Mouse (Mus musculus) lung, adult 2 months (tissue): Measurements from ENCODE around the gene Ccdc157. TPM values are rescaled to one million over a fixed set of nuclear protein-coding genes. Genes with fewer than 3 reads are reported as not detected.

ENCODE experiments used
- DNase-seq: peaks from one replicate; pipeline ENCODE4 v3.0.0; 2022
- H3K4me1 ChIP-seq: fragments of 200-500 bp; 2 replicates; pipeline ENCODE4 v1.6.1; 2011; ENCODE audit warnings: low read length; ENCODE audit not compliant: control insufficient read depth, insufficient read depth
- H3K4me3 ChIP-seq: fragments of 200-500 bp; replicated peaks from 2 replicates; pipeline ENCODE3; 2011; ENCODE audit warnings: low read depth, mild to moderate bottlenecking, control low read depth, low read length; ENCODE audit errors: extremely low read depth
- CTCF ChIP-seq: fragments of 200-500 bp; IDR thresholded peaks from 2 replicates; pipeline ENCODE4 v1.5.1; 2011; ENCODE audit warnings: mild to moderate bottlenecking, low read length, control low read depth; ENCODE audit not compliant: insufficient read depth
- POLR2A ChIP-seq: fragments of 200-500 bp; IDR thresholded peaks from 2 replicates; pipeline ENCODE4 v1.6.1; 2011; ENCODE audit warnings: low read depth, mild to moderate bottlenecking, control low read depth, low read length, borderline replicate concordance; ENCODE audit errors: extremely low read depth
- WGBS: fragments of 180-500 bp; shearing (Covaris S2); methylation state at CpG from one replicate; pipeline ENCODE4 v1.1.7; 2018; 5-methylcytosine and 5-hydroxymethylcytosine counted together
- polyA plus RNA-seq: library from polyadenylated mRNA; depleted of rRNA; stranded (reverse); fragments of >200 nt; gene quantifications from 2 replicates; pipeline ENCODE4 v1.2.3, GENCODE M21; 2012

The Ccdc157 gene
- polyA plus RNA-seq, 1 experiment = 19.8 TPM

DNA sequence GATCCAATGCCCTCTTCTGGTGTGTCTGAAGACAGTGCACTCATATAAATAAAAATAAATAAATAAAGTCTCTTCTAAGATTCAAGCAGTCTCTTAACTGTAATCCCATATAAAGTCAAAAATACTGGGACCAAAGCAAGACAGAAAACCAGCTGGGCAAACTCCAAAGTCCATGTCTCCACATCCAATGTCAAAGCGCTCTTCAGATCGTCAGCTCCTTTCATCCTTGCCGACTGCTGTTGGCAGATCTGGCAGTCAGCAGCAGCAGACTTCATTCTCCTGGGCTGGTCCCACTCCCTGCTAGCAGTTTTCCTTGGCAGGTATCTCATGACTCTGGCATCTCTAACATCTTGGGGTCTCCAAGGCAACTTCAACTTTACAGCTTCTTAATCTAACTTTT is 1.4 kb downstream of the Ccdc157 start:
- no peak overlapping the region for H3K4me3 ChIP-seq
- no peak for DNase-seq
- H3K4me1 ChIP-seq = peaks cover 5% of the 10 kb centered on the region; the same call in 1 of the 2 replicates
- 79% methylated on average over 3 of the region's 3 CpGs for WGBS
- no peak for TF ChIP-seq CTCF
- no peak for TF ChIP-seq POLR2A

DNA sequence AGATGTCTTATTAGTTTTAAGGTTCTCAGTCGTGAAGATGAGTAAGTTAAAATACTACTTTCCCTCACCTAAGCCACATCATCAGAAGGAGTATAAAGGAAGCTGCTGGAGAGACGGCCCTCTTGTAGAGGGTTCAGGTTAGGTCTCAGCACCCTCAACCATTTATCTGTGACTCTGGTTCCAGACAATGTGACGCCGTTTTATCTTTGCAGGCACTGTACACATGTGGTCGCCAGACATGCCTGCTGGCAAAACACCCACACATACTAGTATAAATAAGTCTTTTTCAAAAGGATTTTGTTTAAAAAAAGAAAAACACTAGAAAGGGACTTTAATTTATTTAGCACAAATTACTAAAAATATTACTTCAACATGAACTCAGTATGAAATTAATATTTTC is 4.5 kb downstream of the Ccdc157 start:
- H3K4me3 ChIP-seq = no peak overlapping the region
- WGBS = 75% methylated on average over 5 of the region's 5 CpGs
- DNase-seq = no peak

DNA sequence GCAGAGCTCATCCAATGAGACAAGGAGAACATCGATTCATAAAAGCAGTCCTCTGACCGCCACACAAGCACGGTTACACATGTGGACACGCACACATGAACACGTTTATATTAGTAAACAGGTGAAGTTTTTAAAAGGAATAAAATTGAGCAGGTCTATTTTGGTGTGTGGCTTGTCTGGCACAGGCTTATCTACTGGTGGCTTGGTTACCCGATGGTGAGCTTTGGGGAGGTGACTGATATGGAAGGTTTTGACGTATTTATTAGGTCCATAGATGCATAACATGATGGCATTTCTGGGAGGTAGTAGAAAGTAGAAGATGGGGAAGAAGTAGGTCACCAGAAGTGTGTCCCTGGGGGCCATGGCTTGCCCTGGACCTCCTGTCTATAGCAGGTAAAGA is 6.4 kb downstream of the Ccdc157 start:
- 92% methylated on average over 7 of the region's 7 CpGs for WGBS

More for the DNA sequence above, 4.5 kb downstream of the Ccdc157 start:
- TF ChIP-seq CTCF (no peak), POLR2A (no peak)
- H3K4me1 ChIP-seq = 0 out of 2 replicates have a peak, but pooled peaks cover 2% of the 10 kb centered on the region

DNA sequence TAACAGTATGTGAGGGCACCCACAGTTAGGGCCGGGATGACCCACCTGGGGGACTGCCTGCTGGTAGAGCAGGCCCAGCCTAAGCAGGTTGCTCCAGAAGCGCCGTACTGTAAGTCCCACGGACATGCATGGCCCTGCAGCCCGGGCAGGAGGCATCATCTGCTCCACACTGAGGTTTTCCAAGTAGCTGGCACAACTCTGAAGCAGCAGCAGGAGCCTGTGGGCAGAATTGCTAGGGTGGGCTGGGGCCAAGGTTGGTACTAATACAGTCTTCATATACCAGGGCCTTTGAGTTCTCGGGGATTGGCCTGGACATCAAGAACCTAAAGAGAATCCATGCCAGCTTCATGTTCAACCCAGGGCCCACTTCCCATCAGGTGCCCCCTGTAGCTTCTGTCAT is 10.2 kb downstream of the Ccdc157 start:
- TF ChIP-seq CTCF = no peak
- no peak for TF ChIP-seq POLR2A
- DNase-seq = no peak
- H3K4me3 ChIP-seq = no peak overlapping the region
- 93% methylated on average over 6 of the region's 6 CpGs for WGBS
- peaks cover 8% of the 10 kb centered on the region for H3K4me1 ChIP-seq

More for the DNA sequence above, 6.4 kb downstream of the Ccdc157 start:
- H3K4me3 ChIP-seq = no peak overlapping the region
- no peak for DNase-seq
- no peaks in the 10 kb centered on the region; the same call in 1 of the 2 replicates for H3K4me1 ChIP-seq
- TF ChIP-seq POLR2A (no peak), CTCF (no peak)

DNA sequence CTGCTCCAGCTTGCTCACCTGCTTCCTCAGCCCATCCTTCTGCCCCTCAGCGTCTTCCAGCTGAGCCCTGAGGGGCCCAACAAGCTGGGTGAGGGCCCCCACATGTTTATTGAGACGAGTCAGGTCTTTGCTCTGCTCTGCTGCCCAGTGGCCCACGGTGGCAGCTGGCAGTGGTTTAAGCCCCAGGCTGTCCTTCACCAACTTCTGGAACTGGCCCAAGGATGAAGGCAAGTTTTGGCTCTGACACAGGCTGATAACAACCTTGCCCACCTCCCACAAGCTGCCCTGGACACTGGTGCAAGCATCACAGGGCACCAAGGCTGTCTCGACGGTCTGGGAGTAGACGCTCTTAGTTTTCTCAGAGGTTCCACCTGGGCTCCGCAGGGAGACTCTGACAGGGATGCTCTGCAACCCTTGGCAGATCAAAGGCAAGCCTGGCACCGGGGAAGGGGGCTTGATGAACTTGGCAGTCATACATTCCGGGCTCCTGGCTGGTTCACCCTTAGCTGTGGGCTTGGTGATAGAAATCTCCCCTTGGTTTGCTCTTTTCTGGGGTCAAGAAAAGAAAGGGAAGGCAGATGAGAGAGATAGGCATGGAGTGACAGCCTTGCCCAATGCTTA is 11.4 kb downstream of the Ccdc157 start:
- Histone ChIP-seq H3K4me1 (peaks cover 8% of the 10 kb centered on the region), H3K4me3 (no peak overlapping the region)
- TF ChIP-seq CTCF = no peak
- no peak for TF ChIP-seq POLR2A
- no peak for DNase-seq
- 81% methylated on average over 9 of the region's 9 CpGs for WGBS

DNA sequence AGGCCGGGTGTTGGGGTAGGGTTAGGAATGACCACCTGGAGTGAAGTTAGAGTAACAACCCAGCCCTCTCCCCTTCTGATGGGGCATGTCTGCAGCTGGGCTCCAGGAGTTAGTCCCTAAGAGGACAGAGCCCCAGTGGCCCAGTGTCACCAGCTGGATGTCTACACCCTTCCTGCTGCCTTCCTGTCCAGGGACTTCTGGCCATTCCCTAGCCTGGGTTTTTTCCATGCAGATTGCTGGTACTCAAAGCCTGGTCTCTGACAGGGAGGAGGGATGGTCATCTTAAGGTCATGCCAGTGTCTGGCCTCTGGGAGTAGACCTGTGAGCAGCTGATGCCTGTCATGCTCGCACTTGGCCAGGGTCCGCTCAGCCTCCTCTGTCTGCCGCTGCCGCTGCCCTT is 12.0 kb downstream of the Ccdc157 start:
- WGBS = 69% methylated on average over 5 of the region's 5 CpGs
- no peak for DNase-seq
- peak; percentile 31; the same call in 1 of the 2 replicates for TF ChIP-seq POLR2A
- no peak for TF ChIP-seq CTCF
- Histone ChIP-seq H3K4me3 (no peak overlapping the region), H3K4me1 (peaks cover 8% of the 10 kb centered on the region)

DNA sequence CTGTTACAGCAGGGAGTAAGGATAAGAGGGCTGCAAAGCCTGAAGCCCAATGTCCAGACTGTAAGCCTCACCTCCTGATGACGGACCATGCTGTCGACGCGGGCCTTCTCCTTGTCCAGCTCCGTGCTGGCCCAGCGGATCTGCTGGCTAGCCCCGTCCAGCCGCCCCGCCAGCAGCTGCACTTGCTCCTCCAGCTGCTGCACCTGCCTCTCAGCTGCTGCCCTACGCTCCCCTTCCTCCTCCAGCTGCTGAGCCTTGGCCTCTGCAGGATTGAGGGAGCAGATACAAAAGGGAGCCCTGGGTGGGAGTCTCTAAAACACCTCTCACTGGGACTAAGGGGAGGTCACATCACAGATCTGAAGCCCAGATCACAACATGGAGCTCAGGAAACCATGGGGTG is 13.0 kb downstream of the Ccdc157 start:
- no peak for DNase-seq
- H3K4me3 ChIP-seq = no peak overlapping the region
- WGBS = 78% methylated on average over 10 of the region's 10 CpGs
- peaks cover 10% of the 10 kb centered on the region for H3K4me1 ChIP-seq
- TF ChIP-seq CTCF (no peak), POLR2A (no peak)

DNA sequence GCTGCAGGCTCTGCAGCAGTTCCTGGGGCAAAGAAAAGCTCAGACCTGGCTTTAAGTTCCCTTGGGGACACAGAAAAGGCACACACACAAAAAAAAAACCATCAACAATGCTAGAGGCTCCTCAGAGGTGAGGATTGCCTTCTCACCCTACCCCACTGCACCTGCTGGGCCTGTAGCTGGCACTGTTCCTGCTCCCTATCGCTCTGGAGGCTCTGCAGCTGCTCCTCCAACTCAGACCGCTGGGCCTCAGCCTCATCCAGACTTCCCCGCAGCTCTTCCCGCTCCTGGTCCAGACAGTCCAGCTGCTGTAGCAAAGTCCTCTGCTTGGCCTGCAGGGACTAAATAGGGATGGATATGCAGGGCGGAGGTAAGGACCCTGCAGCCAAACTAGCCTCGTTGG is 13.7 kb downstream of the Ccdc157 start:
- Histone ChIP-seq H3K4me1 (peaks cover 10% of the 10 kb centered on the region), H3K4me3 (no peak overlapping the region)
- TF ChIP-seq POLR2A = no peak
- no peak for TF ChIP-seq CTCF
- no peak for DNase-seq
- 75% methylated on average over 6 of the region's 6 CpGs for WGBS

DNA sequence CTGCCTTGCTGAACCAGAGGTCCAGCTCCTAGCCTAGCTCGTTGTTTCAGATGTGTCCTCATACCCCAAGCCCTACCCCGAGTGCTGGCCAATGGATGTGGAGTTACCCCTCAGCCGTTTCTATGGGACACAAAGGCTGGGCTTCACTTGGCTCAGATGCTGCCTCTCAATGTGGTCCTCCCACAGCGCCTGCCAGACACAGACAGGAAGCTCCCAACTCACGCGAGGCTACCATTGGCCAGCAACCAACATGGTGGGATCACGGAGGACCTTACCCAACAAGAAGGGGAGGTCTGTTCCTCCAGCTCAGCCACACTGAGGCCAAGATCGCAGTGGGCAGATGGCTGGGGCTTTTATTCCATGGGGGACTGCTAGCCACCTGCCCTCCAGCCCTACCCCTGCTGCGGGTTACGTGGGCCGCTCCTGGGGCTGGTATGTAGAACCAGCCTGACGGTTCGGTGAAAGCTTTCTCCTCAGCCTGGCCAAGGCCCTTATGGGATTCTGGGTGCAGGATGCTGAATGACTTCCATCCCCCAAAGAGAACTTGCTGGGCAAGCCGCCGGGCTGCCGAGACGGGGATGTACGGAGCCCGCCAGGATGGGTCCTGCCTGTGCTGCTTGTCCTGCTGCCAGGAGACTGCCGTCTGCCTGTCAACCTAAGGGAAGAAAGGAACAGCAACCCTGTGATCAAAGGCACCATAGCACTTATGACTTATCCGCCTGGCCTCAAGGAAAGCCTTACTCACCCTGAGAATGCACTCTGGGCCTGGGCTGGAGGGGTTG is 16.6 kb downstream of the Ccdc157 start:
- TF ChIP-seq CTCF = no peak
- no peak for TF ChIP-seq POLR2A
- Histone ChIP-seq H3K4me3 (no peak overlapping the region), H3K4me1 (peaks cover 8% of the 10 kb centered on the region)
- no peak for DNase-seq
- WGBS = 87% methylated on average over 21 of the region's 21 CpGs

DNA sequence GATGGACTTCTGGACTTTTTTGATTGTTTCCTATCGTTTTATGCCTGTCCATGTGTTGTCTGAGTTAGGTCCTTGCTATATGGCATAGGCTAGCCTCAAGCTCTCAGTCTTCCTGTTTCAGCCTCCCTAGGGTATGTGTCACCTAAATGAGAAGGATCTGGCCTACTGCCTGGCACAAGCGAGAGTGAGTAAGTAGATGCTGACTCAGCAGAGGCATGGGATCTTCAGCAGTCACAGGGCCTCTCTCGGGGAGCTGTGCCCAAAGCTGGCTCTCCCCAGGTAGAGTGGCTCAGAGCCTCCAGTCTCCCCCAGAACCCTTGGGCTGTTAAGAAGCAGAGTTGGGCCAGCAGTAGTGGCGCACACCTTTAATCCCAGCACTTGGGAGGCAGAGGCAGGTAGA is 17.7 kb downstream of the Ccdc157 start:
- peaks cover 2% of the 10 kb centered on the region; the same call in 1 of the 2 replicates for H3K4me1 ChIP-seq
- WGBS = 79% methylated on average over 4 of the region's 4 CpGs
- DNase-seq = no peak
- H3K4me3 ChIP-seq = no peak overlapping the region
- TF ChIP-seq CTCF (no peak), POLR2A (no peak)
